Mouse (Mus musculus) embryonic facial prominence, embryonic 15.5 days (tissue): Measurements from ENCODE around the gene Smim24. TPM values are rescaled to one million over a fixed set of nuclear protein-coding genes. Genes with fewer than 3 reads are reported as not detected.

Source experiments
- ATAC-seq: fragments of 200-750 bp; cut with Nextera tagmentation; 2 replicates; pipeline ENCODE4 v1.8.0; 2017; ENCODE audit warnings: low read depth, moderate TSS enrichment; ENCODE audit not compliant: insufficient number of reproducible peaks, low FRiP score, low TSS enrichment
- H3K27ac ChIP-seq: fragments of 300-500 bp; sonication (generic); replicated peaks from 2 replicates; pipeline ENCODE4 v1.5.1; 2015; ENCODE audit warnings: mild to moderate bottlenecking, inconsistent platforms
- H3K27me3 ChIP-seq: fragments of 300-500 bp; sonication (generic); 2 replicates; pipeline ENCODE4 v1.6.1; 2015; ENCODE audit warnings: inconsistent platforms
- H3K36me3 ChIP-seq: fragments of 300-500 bp; sonication (generic); 2 replicates; pipeline ENCODE4 v1.6.1; 2015; ENCODE audit warnings: mild to moderate bottlenecking, inconsistent platforms
- H3K4me1 ChIP-seq: fragments of 300-500 bp; sonication (generic); 2 replicates; pipeline ENCODE4 v1.6.1; 2015; ENCODE audit warnings: inconsistent platforms
- H3K4me2 ChIP-seq: fragments of 300-500 bp; sonication (generic); replicated peaks from 2 replicates; pipeline ENCODE4 v1.6.1; 2015; ENCODE audit warnings: mild to moderate bottlenecking, inconsistent platforms
- H3K4me3 ChIP-seq: fragments of 300-500 bp; sonication (generic); replicated peaks from 2 replicates; pipeline ENCODE4 v1.5.1; 2015; ENCODE audit warnings: mild to moderate bottlenecking, inconsistent platforms
- H3K9ac ChIP-seq: fragments of 300-500 bp; sonication (generic); 2 replicates; pipeline ENCODE4 v1.6.1; 2015; ENCODE audit warnings: inconsistent platforms
- H3K9me3 ChIP-seq: fragments of 300-500 bp; sonication (generic); replicated peaks from 2 replicates; pipeline ENCODE4 v1.6.1; 2016; ENCODE audit warnings: inconsistent platforms
- WGBS: fragments of 180-500 bp; shearing (Covaris S2); methylation state at CpG from one replicate; pipeline ENCODE4 v1.1.7; 2015; 5-methylcytosine and 5-hydroxymethylcytosine counted together
- polyA plus RNA-seq: library from polyadenylated mRNA; unstranded; fragments of >200 nt; fragmentation: Nextera tagmentation; extraction: Ambion mirVana; gene quantifications from 2 replicates; pipeline ENCODE4 v1.2.1, GENCODE M21; 2015

Gene Smim24
- polyA plus RNA-seq, 1 experiment from 2014 or later: 8.3 TPM

DNA sequence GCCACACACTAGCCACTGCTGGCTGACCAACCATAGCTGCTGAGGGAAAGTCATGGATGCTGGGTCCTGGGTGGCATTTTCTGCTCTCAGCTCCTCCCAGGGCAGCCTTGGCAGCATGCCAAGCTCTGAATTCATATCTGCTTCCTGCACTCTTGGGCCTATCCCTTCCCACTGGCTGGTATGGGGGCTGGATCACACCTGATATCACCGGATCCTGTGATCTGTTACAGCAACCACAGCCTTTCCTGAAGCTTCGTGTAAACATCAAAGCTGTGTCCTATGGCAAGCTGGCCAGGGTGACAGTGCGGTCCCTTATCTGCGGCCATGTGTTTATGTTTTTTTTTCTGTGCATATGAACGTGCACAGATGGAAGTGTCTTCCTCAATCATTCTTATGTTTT is 10.8 kb upstream of the Smim24 start:
- Histone ChIP-seq H3K9ac (no peak overlapping the region), H3K27ac (no peak overlapping the region), H3K4me2 (no peak overlapping the region), H3K4me1 (peaks cover 34% of the 10 kb centered on the region), H3K4me3 (no peak overlapping the region), H3K27me3 (no peaks in the 10 kb centered on the region), H3K36me3 (peaks cover 12% of the 10 kb centered on the region), H3K9me3 (no peaks in the 10 kb centered on the region)
- no peak for ATAC-seq
- WGBS: 73% methylated on average over 5 of the region's 5 CpGs

DNA sequence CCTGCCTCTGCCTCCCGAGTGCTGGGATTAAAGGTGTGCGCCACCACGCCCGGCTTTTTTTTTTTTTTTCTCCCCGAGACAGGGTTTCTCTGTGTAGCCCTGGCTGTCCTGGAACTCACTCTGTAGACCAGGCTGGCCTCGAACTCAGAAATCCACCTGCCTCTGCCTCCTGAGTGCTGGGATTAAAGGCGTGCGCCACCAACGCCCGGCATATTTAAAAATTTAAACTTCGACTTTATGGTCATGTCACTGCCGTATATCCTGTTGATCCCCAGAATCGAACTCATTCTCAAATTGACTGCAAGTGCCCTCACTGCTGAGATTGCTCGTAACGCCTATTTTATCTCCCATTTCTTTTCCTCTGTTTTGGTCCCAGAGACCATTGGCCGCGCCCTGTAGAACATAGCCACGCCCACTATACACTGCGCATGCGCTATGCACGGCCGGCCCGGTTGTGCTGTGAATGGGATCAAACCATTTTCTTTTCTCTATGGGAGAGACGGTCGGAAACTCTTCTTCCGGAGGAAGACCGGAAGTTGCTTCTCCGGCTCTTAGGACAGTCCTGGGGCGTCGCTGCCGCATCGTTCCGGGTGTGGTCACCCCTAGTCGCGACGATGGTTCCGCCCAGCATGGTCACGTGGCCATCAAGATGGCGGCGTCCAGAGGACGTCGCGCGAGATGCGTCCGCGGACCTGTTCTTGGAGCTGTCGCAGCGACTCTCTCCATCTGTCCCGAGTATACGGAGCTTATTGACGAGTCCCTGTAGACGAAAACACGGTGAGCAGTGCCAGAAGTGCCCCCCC is 8.8 kb upstream of the Smim24 start, which contains the start of the genes Dohh and Gm48551:
Gene Dohh, plus strand, starts transcription at position 627 of the 803 bp plus-strand sequence.
Gene Gm48551, plus strand, starts transcription at position 665 of the 803 bp plus-strand sequence.
- Histone ChIP-seq H3K4me3 (peak within 1 kb of the TSS; percentile 91), H3K27me3 (no peaks in the 10 kb centered on the region), H3K9me3 (no peaks in the 10 kb centered on the region), H3K9ac (peak within 1 kb of the TSS; percentile 70), H3K4me1 (peaks cover 25% of the 10 kb centered on the region), H3K4me2 (peak within 1 kb of the TSS; percentile 95), H3K36me3 (peaks cover 32% of the 10 kb centered on the region), H3K27ac (peak within 1 kb of the TSS; percentile 89)
- 8% methylated on average over 54 of the region's 54 CpGs for WGBS
- ATAC-seq: peak; percentile 95

DNA sequence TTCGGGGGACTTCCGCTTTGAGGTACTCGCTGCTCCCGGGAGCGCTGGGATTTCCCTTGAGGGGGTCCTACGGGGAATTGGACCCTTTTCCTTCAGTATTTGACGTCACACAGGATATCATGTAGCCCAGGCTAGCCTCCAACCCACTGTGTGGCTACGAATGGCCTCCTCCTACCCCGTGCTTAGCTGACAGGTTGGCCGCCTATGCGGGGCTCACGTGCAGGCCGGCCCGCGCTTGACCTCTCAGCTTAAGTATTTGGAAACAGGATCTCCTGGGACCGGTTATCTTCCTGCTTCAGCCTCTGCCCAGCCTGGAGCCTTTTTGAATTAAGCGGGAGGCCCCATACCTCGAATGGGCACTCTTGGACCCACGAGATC is 8.3 kb upstream of the Smim24 start:
- no peak for ATAC-seq
- Histone ChIP-seq H3K4me3 (peak overlapping the region; percentile 91), H3K36me3 (peaks cover 38% of the 10 kb centered on the region), H3K27me3 (no peaks in the 10 kb centered on the region), H3K4me2 (peak overlapping the region; percentile 95), H3K9me3 (no peaks in the 10 kb centered on the region), H3K27ac (peak overlapping the region; percentile 89), H3K9ac (peak overlapping the region; percentile 70), H3K4me1 (peaks cover 27% of the 10 kb centered on the region)
- WGBS: under 1% methylated on average over 19 of the region's 19 CpGs

GRCm38 (mm10) chr10:81385603-81386306 is 7.1 kb upstream of the Smim24 start:
- no peak for ATAC-seq
- H3K9ac ChIP-seq: no peak overlapping the region
- peaks cover 38% of the 10 kb centered on the region for H3K36me3 ChIP-seq
- peak overlapping the region; percentile 91 for H3K4me3 ChIP-seq
- H3K27me3 ChIP-seq: no peaks in the 10 kb centered on the region
- H3K9me3 ChIP-seq: no peaks in the 10 kb centered on the region
- H3K4me1 ChIP-seq: peaks cover 33% of the 10 kb centered on the region
- H3K27ac ChIP-seq: no peak overlapping the region
- WGBS: 84% methylated on average over 22 of the region's 22 CpGs
- H3K4me2 ChIP-seq: peak overlapping the region; percentile 95

DNA sequence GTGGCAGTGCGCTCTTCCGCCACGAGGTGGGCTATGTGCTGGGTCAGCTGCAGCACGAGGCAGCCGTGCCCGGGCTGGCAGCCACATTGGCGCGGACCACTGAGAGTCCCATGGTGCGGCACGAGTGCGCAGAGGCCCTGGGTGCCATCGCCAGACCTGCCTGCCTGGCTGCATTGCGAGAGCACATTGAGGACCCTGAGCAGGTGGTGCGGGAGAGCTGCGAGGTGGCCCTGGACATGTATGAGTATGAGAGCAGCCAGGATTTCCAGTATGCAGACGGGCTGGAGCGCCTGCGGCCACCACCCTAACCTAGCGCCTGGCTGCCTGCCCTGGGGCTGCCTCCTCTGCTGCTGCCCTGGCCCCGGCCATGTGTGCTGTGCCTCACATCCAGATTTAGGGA is 5.1 kb upstream of the Smim24 start:
- H3K36me3 ChIP-seq: peaks cover 38% of the 10 kb centered on the region
- H3K27me3 ChIP-seq: no peaks in the 10 kb centered on the region
- H3K4me1 ChIP-seq: peaks cover 32% of the 10 kb centered on the region
- no peaks in the 10 kb centered on the region for H3K9me3 ChIP-seq
- ATAC-seq: no peak
- no peak overlapping the region for H3K27ac ChIP-seq
- no peak overlapping the region for H3K4me2 ChIP-seq
- no peak overlapping the region for H3K4me3 ChIP-seq
- H3K9ac ChIP-seq: no peak overlapping the region
- WGBS: 92% methylated on average over 20 of the region's 20 CpGs

- Histone ChIP-seq H3K9ac (no peak within 1 kb of the TSS), H3K27ac (no peak within 1 kb of the TSS), H3K4me2 (no peak within 1 kb of the TSS), H3K4me3 (no peak within 1 kb of the TSS), H3K9me3 (no peaks in the 10 kb centered on the region), H3K36me3 (peaks cover 38% of the 10 kb centered on the region), H3K4me1 (peaks cover 41% of the 10 kb centered on the region), H3K27me3 (no peaks in the 10 kb centered on the region)
- 83% methylated on average over 5 of the region's 5 CpGs for WGBS
- no peak for ATAC-seq
These were observed 4.3 kb upstream of the Smim24 start, which contains the start of gene Gm48552 for GRCm38 (mm10) chr10:81388505-81389055. TSS of gene Gm48552 (plus strand) at chr10:81389005.

DNA sequence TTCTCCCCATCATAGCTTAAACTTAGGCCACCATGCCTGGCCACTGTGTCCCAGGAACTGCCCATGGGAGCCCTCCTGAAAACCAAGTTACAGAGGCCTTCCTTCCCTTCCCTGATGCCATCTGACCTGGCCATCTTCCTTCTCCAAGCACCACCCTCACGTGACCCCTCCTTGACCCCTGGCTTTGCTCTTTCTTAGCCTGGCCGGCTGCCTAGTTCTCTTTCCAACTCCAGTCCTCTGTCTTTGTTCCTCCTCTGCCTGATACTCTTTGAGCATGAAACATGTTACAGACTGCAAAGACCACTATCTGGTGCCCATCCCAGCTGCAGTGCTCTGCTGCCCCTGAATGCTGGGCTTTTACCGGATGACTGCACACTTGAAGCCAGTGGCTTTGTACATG is 3.5 kb upstream of the Smim24 start:
- H3K27ac ChIP-seq: no peak overlapping the region
- H3K36me3 ChIP-seq: peaks cover 38% of the 10 kb centered on the region
- no peak for ATAC-seq
- H3K9ac ChIP-seq: no peak overlapping the region
- H3K9me3 ChIP-seq: no peaks in the 10 kb centered on the region
- no peaks in the 10 kb centered on the region for H3K27me3 ChIP-seq
- 58% methylated on average over 3 of the region's 3 CpGs for WGBS
- H3K4me2 ChIP-seq: no peak overlapping the region
- H3K4me3 ChIP-seq: no peak overlapping the region
- H3K4me1 ChIP-seq: peaks cover 48% of the 10 kb centered on the region

GRCm38 (mm10) chr10:81389801-81390677 is 2.8 kb upstream of the Smim24 start:
- 0 out of 2 replicates have a peak, but pooled peaks have one; percentile 45 for ATAC-seq
- peaks cover 38% of the 10 kb centered on the region for H3K36me3 ChIP-seq
- no peak overlapping the region for H3K4me3 ChIP-seq
- peaks cover 43% of the 10 kb centered on the region for H3K4me1 ChIP-seq
- H3K9me3 ChIP-seq: no peaks in the 10 kb centered on the region
- no peak overlapping the region for H3K27ac ChIP-seq
- H3K27me3 ChIP-seq: no peaks in the 10 kb centered on the region
- H3K4me2 ChIP-seq: no peak overlapping the region
- WGBS: 58% methylated on average over 23 of the region's 23 CpGs
- H3K9ac ChIP-seq: no peak overlapping the region

GRCm38 (mm10) chr10:81390678-81390965 is 2.2 kb upstream of the Smim24 start:
- Histone ChIP-seq H3K4me1 (peaks cover 38% of the 10 kb centered on the region), H3K27ac (no peak overlapping the region), H3K4me2 (no peak overlapping the region), H3K36me3 (peaks cover 38% of the 10 kb centered on the region), H3K9ac (no peak overlapping the region), H3K4me3 (no peak overlapping the region), H3K27me3 (no peaks in the 10 kb centered on the region), H3K9me3 (no peaks in the 10 kb centered on the region)
- WGBS: 92% methylated on average over 13 of the region's 13 CpGs
- no peak for ATAC-seq

GRCm38 (mm10) chr10:81392270-81392669 is 581 bp upstream of the Smim24 start:
- no peaks in the 10 kb centered on the region for H3K27me3 ChIP-seq
- H3K27ac ChIP-seq: no peak overlapping the region
- WGBS: 77% methylated on average over 6 of the region's 6 CpGs
- H3K9me3 ChIP-seq: no peaks in the 10 kb centered on the region
- H3K9ac ChIP-seq: no peak overlapping the region
- peaks cover 37% of the 10 kb centered on the region for H3K4me1 ChIP-seq
- H3K36me3 ChIP-seq: peaks cover 30% of the 10 kb centered on the region
- no peak overlapping the region for H3K4me2 ChIP-seq
- ATAC-seq: no peak
- no peak overlapping the region for H3K4me3 ChIP-seq
